Mouse (Mus musculus) ZHBTc4 (cell line): ENCODE results near the gene Grb2.
"Not testable (repeated sequence)": the region's sequence is repeated elsewhere in the genome, so short reads cannot be mapped to it uniquely, and the experiment has no call there.

ENCODE experiments used
- DNase-seq: peaks from one replicate; pipeline ENCODE4 v3.0.0-alpha.2; 2011; ENCODE audit warnings: low read depth, low spot score

The Grb2 gene

GRCm38 (mm10) chr11:115646439-115646838 is 62.0 kb downstream of the Grb2 start:
- no peak for DNase-seq

GRCm38 (mm10) chr11:115645498-115645897 is 62.9 kb downstream of the Grb2 start:
- DNase-seq = not testable (repeated sequence)

- DNase-seq = peak; percentile 65
These were observed 64.1 kb downstream of the Grb2 start for GRCm38 (mm10) chr11:115644308-115644707.

- peak; percentile 48 for DNase-seq
These were observed 65.1 kb downstream of the Grb2 start for GRCm38 (mm10) chr11:115643265-115643664.

- DNase-seq = no peak
These were observed 65.7 kb downstream of the Grb2 start for GRCm38 (mm10) chr11:115642705-115643104.

GRCm38 (mm10) chr11:115641664-115642036 is 66.7 kb downstream of the Grb2 start:
- no peak for DNase-seq

- DNase-seq = peak; percentile 78
These were observed 67.3 kb downstream of the Grb2 start for GRCm38 (mm10) chr11:115640978-115641663.

GRCm38 (mm10) chr11:115640311-115640828 is 68.0 kb downstream of the Grb2 start:
- DNase-seq = no peak

- DNase-seq = no peak
These were observed 68.9 kb downstream of the Grb2 start for GRCm38 (mm10) chr11:115639540-115639939.

- peak; percentile 91 for DNase-seq
These were observed 69.6 kb downstream of the Grb2 start for GRCm38 (mm10) chr11:115638498-115639409.

- DNase-seq = no peak
These were observed 71.4 kb downstream of the Grb2 start for GRCm38 (mm10) chr11:115636960-115637359.

- DNase-seq = peak; percentile 57
These were observed 72.9 kb downstream of the Grb2 start for GRCm38 (mm10) chr11:115635484-115635883.

GRCm38 (mm10) chr11:115635041-115635440 is 73.4 kb downstream of the Grb2 start:
- peak; percentile 42 for DNase-seq

- DNase-seq = no peak
These were observed 74.3 kb downstream of the Grb2 start for GRCm38 (mm10) chr11:115634109-115634508.

- no peak for DNase-seq
These were observed 75.5 kb downstream of the Grb2 start for GRCm38 (mm10) chr11:115632862-115633261.

- DNase-seq = no peak
These were observed 76.2 kb downstream of the Grb2 start for GRCm38 (mm10) chr11:115632247-115632646.

- peak; percentile 91 for DNase-seq
These were observed 76.9 kb downstream of the Grb2 start for GRCm38 (mm10) chr11:115631505-115631890.

GRCm38 (mm10) chr11:115630532-115631504 is 77.6 kb downstream of the Grb2 start:
- DNase-seq = peak; percentile 84

- no peak for DNase-seq
These were observed 78.5 kb downstream of the Grb2 start for GRCm38 (mm10) chr11:115629734-115630531.

- peak; percentile 43 for DNase-seq
These were observed 79.8 kb downstream of the Grb2 start for GRCm38 (mm10) chr11:115628465-115629101.
